Mouse (Mus musculus) bone marrow, adult 2 months (tissue): ENCODE data around the gene Slk. TPM values are rescaled to one million over a fixed set of nuclear protein-coding genes. Genes with fewer than 3 reads are reported as not detected.

Experiments used
- H3K27ac ChIP-seq: fragments of 200-500 bp; 2 replicates; pipeline ENCODE4 v1.5.1; 2012; ENCODE audit warnings: low read depth, mild to moderate bottlenecking, control low read depth, inconsistent platforms, low read length; ENCODE audit not compliant: control insufficient read depth, poor library complexity, insufficient read depth
- H3K4me1 ChIP-seq: fragments of 200-500 bp; 2 replicates; pipeline ENCODE4 v1.6.1; 2011; ENCODE audit warnings: low read length; ENCODE audit not compliant: control insufficient read depth, insufficient read depth
- H3K4me3 ChIP-seq: fragments of 200-500 bp; replicated peaks from 2 replicates; pipeline ENCODE3; 2011; ENCODE audit warnings: mild to moderate bottlenecking, low read depth, low read length, control low read depth; ENCODE audit not compliant: control insufficient read depth
- CTCF ChIP-seq: fragments of 200-500 bp; IDR thresholded peaks from 2 replicates; pipeline ENCODE4 v1.5.1; 2011; ENCODE audit warnings: low read length, control low read depth; ENCODE audit not compliant: control insufficient read depth, insufficient read depth
- POLR2A ChIP-seq: fragments of 200-500 bp; IDR thresholded peaks from 2 replicates; pipeline ENCODE4 v1.6.1; 2011; ENCODE audit warnings: low read depth, mild to moderate bottlenecking, control low read depth, low read length, borderline replicate concordance; ENCODE audit not compliant: control insufficient read depth
- WGBS: fragments of 180-500 bp; shearing (Covaris S2); methylation state at CpG from one replicate; pipeline ENCODE4 v1.1.7; 2018; 5-methylcytosine and 5-hydroxymethylcytosine counted together
- polyA plus RNA-seq: library from polyadenylated mRNA; stranded (reverse); fragments of >200 nt; gene quantifications from 2 replicates; pipeline ENCODE4 v1.2.4, GENCODE M21; 2011; ENCODE audit warnings: low replicate concordance; ENCODE audit not compliant: missing spikeins, insufficient read depth, insufficient read length

Slk gene
- polyA plus RNA-seq, 1 experiment: 54.3 TPM

- 85% methylated on average over 5 of the region's 5 CpGs for WGBS
- TF ChIP-seq CTCF (no peak), POLR2A (no peak)
- H3K4me1 ChIP-seq: no peaks in the 10 kb centered on the region; the same call in 1 of the 2 replicates
- no peak overlapping the region for H3K4me3 ChIP-seq
- H3K27ac ChIP-seq: no peak overlapping the region
These were observed 49.6 kb downstream of the Slk start for GRCm38 (mm10) chr19:47629068-47629467.

- no peak overlapping the region for H3K4me3 ChIP-seq
- no peak for TF ChIP-seq CTCF
- 83% methylated on average over 5 of the region's 5 CpGs for WGBS
- H3K4me1 ChIP-seq: no peaks in the 10 kb centered on the region; the same call in 1 of the 2 replicates
- H3K27ac ChIP-seq: no peak overlapping the region
These were observed 50.9 kb downstream of the Slk start for GRCm38 (mm10) chr19:47630381-47630780.

- WGBS: 88% methylated on average over 5 of the region's 5 CpGs
These were observed 52.3 kb downstream of the Slk start for GRCm38 (mm10) chr19:47631799-47632198.

GRCm38 (mm10) chr19:47635380-47635779, 55.9 kb downstream of the Slk start:
- Histone ChIP-seq H3K4me1 (no peaks in the 10 kb centered on the region; the same call in 1 of the 2 replicates), H3K4me3 (no peak overlapping the region), H3K27ac (no peak overlapping the region)
- TF ChIP-seq POLR2A: no peak
- no peak for TF ChIP-seq CTCF
- 89% methylated on average over 4 of the region's 4 CpGs for WGBS

More at GRCm38 (mm10) chr19:47631799-47632198, 52.3 kb downstream of the Slk start:
- H3K4me1 ChIP-seq: no peaks in the 10 kb centered on the region; the same call in 1 of the 2 replicates
- H3K27ac ChIP-seq: no peak overlapping the region
- TF ChIP-seq CTCF (no peak), POLR2A (no peak)
- no peak overlapping the region for H3K4me3 ChIP-seq

GRCm38 (mm10) chr19:47643910-47644309, 64.4 kb downstream of the Slk start:
- H3K4me1 ChIP-seq: no peaks in the 10 kb centered on the region
- WGBS: 63% methylated on average over 2 of the region's 2 CpGs
- TF ChIP-seq POLR2A (no peak), CTCF (no peak)
- no peak overlapping the region for H3K27ac ChIP-seq
- no peak overlapping the region for H3K4me3 ChIP-seq

GRCm38 (mm10) chr19:47645583-47645982, 66.1 kb downstream of the Slk start:
- TF ChIP-seq POLR2A (no peak), CTCF (no peak)
- H3K4me3 ChIP-seq: no peak overlapping the region
- WGBS: 86% methylated on average over 6 of the region's 6 CpGs
- no peaks in the 10 kb centered on the region for H3K4me1 ChIP-seq
- H3K27ac ChIP-seq: no peak overlapping the region

- Histone ChIP-seq H3K4me3 (no peak overlapping the region), H3K27ac (no peak overlapping the region), H3K4me1 (no peaks in the 10 kb centered on the region)
- TF ChIP-seq POLR2A (no peak), CTCF (no peak)
- WGBS: 88% methylated on average over 6 of the region's 6 CpGs
These were observed 67.1 kb downstream of the Slk start for GRCm38 (mm10) chr19:47646508-47647120.

- H3K4me3 ChIP-seq: no peak overlapping the region
- TF ChIP-seq POLR2A (no peak), CTCF (no peak)
- no peaks in the 10 kb centered on the region for H3K4me1 ChIP-seq
- no peak overlapping the region for H3K27ac ChIP-seq
- WGBS: 85% methylated on average over 6 of the region's 6 CpGs
These were observed 69.6 kb downstream of the Slk start for GRCm38 (mm10) chr19:47649071-47649470.
